Mouse (Mus musculus): ENCODE measurements around the gene Nol8.
A peak's percentile ranks its signal among the peaks of the same experiment; 100 is the strongest.

- peak; percentile 43 to 96 for TF ChIP-seq POLR2A (IDR thresholded peaks at IDR 0.05; ENCODE audit: control insufficient read depth in 1 of 2, insufficient read depth in 1 of 2, low read depth in 1 of 2, low read length in 2 of 2, poor library complexity in 1 of 2)
- TF ChIP-seq CTCF (IDR thresholded peaks at IDR 0.05 in 2 of 3, conservative IDR thresholded peaks at IDR 0.05 in 1 of 3; ENCODE audit: control insufficient read depth in 1 of 3, insufficient read depth in 1 of 3, low read depth in 2 of 3, low read length in 3 of 3, poor library complexity in 1 of 3, severe bottlenecking in 1 of 3), result no peak
- TF ChIP-seq USF1 (IDR thresholded peaks at IDR 0.05; ENCODE audit: low read depth, low read length), result no peak
- peak; percentile 58 for TF ChIP-seq TCF12 (IDR thresholded peaks at IDR 0.05; ENCODE audit: low read depth, low read length)
- no peak for TF ChIP-seq ZNF384 (IDR thresholded peaks at IDR 0.05; ENCODE audit: low read depth, low read length)
- no peak for TF ChIP-seq UBTF (IDR thresholded peaks at IDR 0.05; ENCODE audit: borderline replicate concordance, insufficient read depth, low read depth, low read length)
- TF ChIP-seq EP300 (IDR thresholded peaks at IDR 0.05; ENCODE audit: low read depth in 1 of 2, low read length in 2 of 2), result no peak
- TF ChIP-seq TBP (IDR thresholded peaks at IDR 0.05; ENCODE audit: low read depth, low read length), result peak; percentile 75
- TF ChIP-seq CHD2 (IDR thresholded peaks at IDR 0.05; ENCODE audit: low read length), result peak; percentile 68; the same call in 1 of the 2 replicates
- peak; percentile 74; the same call in 1 of the 2 replicates for TF ChIP-seq KAT2A (conservative IDR thresholded peaks at IDR 0.05; ENCODE audit: low read depth, low read length)
- TF ChIP-seq MAX (IDR thresholded peaks at IDR 0.05; ENCODE audit: low read length), result peak; percentile 99
- TF ChIP-seq NRF1 (IDR thresholded peaks at IDR 0.05; ENCODE audit: insufficient read depth, low read depth, low read length, poor library complexity, severe bottlenecking), result 0 out of 2 replicates have a peak, but pooled peaks have one; percentile 32
- TF ChIP-seq GATA1 (IDR thresholded peaks at IDR 0.05; ENCODE audit: low read depth, low read length), result no peak
Observed at GRCm38 (mm10) chr13:49681351-49682232, 28.7 kb downstream of the Nol8 start, which contains the start of gene Iars.
